Mouse (Mus musculus) retina, postnatal 1 day (tissue): ENCODE measurements around the gene Slc9a1.

Experiments
- DNase-seq: peaks from one replicate; pipeline ENCODE4 v3.0.0-alpha.2; 2012

Slc9a1 gene

DNA sequence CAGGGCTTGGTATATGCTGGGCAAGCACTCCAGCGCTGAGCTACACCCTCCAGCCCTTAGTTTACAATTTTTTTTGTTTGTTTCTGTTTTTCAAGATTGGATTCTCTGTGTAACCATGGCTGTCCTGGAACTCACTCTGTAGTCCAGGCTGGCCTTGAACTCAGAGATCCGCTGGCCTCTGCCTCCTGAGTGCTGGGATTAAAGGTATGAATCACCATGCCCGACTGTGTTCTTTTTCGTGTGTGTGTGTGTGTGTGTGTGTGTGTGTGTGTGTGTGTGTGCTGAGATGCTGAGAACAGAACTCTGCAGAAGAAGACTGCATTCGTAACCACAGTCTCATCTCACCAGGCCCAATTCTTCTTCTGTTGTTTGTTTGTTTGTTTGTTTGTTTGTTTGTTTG is 34.8 kb downstream of the Slc9a1 start:
- DNase-seq, result no peak

DNA sequence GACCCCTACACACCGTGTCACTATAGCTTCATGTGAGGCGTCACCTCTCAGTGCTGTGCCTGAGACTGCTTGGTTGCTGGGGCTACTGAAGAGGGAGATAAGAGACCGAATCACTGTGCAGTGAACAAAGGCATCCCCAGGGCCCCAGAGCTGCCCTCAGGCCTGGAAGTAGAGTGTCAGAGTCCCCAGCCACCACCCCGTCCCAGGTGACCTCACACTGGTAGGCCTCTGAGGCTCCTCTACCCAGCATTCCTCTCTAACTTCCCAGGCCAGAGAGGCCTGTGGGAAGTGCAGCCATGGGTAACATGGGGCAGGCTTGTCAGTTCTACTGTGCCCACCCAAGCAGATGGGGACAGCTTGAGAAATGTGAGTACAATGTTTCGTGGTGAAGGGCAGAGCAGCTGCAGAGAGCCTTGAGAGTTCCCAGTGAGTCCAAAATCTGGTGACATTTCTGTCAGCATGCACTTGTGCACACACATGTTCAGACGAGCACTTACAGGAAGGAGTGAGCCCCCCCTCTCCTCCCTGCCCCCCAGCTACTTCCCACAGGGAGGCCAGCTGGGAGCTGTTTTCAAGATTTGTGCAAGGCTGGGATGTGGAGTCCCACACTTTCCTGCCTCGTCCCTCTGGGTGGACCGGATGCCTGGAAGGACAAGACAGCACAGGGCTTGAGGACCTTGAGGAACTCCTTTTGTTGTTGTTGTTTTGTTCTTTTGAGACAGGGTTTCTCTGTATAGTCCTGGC is 37.0 kb downstream of the Slc9a1 start:
- DNase-seq, result peak; percentile 78

DNA sequence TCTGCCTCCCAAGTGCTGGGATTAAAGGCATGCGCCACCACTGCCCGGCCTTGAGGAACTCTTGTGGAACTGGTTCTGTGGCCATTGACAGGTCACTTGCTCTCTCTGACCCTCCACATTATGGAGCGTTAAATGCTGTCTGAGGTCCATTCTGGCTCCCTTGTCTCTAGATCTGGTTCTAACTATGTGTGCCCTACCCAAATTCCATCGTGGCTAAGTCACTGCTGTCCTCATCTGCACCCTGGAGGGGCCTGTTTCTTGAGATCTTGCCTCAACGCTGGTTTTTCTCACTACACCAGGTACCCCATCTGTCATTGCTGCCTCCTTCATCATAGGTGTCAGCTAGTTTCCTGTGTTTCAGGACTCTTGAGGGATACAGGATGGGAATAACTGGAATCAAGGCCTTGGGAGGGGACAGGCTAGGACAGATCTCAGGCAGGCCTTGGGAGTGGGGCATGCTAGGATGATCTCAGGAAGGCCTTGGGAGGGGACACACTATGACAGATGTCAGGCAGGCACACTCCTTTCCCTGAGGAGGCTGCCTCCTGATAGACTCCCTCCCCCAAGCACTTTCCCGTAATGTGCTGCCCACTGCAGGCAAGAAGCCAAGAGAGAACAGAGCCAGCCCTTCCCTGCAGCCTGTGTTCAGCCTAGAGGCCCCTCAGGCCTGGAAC is 37.7 kb downstream of the Slc9a1 start:
- no peak for DNase-seq

DNA sequence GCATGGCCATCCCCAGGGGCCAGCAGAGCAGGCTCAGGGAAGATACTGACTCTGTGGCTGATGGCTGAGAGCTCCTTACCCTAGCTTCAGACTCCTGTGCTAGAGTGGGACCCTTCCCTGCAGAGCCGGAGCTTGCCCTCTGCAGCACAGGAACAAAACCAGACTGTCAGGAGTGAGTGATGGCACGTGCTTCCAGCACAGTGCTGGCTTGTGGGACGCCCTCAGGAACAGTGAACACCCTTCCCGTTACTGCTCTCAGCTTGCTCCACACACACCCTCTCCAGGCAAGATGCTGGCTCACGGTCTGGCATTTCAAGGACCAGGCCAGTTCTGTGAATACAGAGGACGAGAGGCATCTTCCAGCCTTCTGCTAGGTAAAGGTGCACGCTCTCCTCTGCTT is 38.5 kb downstream of the Slc9a1 start:
- DNase-seq, result no peak

DNA sequence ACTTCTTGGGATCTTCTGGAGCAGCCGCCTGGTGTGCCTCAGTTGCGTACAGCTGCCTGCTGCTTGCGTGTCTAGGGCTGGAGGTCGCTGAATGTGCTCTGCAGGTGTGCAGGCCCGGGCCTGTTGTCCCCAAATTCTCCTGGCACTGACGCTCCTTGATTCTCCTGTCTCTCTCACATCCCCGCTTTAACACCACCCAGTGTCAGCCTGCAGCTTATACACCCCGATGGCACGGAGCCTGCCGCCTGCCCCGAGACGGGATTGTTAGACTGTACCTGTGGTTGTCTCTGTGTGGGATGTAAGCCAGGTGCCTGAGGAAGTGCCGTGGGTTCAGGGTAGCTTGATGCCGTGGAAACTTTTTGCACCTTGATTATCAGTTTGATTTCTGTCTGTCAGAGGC is 41.5 kb downstream of the Slc9a1 start:
- DNase-seq, result no peak

DNA sequence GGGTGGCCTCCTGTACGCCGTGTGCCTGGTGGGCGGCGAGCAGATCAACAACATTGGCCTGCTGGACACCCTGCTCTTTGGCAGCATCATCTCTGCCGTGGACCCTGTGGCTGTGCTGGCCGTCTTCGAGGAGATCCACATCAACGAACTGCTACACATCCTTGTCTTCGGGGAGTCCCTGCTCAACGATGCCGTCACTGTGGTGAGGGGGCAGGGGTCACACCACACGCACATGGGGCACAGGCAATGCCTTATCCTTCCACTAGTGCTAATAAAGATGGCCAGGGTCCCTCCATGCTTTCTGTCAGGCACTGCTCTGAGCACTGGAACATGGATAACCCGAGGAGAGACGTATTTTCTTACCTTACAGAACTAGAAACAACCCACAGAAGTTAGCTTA is 42.6 kb downstream of the Slc9a1 start:
- no peak for DNase-seq

DNA sequence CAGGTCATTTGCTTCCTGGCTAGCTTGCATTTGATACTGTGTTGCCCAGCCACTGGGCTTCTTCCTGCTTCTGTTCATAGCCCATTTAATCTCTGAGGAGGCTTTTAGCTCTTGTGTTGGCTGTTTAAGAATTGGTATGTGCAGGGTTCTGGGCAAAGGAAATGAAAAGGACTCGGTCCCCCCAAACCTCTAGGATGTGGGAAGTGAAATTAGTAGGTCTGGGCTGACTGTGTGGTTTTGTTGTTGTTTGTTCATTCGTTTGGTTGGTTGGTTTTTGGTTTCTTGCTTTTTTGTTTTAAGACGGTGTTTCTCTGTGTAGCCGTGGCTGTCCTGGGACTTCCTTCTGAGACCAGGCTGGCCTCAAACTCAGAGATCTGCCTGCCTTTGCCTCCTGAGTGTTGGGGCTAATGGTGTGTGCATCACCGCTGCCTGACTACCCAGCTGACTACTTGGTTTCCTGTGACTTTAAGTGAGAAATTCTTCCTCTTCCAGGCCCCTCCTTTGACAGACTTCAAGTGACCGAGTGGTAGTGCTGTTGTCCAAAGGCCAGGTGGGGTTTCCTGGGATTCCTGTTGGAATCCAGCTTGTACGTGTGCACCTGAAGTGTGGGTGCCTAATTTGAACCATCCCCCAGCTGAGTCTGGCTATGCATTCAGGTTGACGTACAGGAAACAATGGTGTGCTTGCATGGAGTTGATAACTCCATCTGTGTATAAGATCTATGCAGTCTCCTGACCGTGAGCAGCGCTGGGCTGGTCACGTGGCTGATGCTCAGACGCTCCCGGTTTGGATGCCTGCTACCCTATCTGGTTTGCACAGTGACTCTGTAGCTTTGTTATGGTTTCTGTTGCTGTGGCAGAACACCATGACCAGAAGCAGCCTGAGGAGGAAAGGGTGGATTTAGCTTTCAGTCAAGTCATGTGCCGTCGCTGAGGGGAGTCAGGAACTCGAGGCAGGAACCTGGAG is 43.4 kb downstream of the Slc9a1 start:
- DNase-seq, result no peak

DNA sequence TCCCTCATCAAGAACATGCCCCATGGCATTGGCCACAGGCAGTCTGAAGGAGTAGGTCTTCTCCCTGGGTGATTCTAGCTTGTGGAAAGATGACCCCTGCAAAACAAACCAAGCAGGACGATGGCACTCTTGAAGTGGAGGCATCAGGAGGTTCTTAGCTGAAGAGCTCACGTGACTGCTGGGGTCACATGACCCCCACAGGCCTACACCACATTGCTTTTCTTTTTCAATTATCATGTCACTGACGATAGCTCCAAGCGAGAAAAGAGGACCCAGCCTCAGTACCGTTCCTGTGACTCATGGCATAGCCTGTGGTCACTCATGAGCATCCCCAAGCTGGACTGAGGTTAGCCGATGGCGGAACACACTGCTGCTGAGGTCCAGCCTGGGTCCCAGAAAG is 44.1 kb downstream of the Slc9a1 start:
- DNase-seq, result no peak

DNA sequence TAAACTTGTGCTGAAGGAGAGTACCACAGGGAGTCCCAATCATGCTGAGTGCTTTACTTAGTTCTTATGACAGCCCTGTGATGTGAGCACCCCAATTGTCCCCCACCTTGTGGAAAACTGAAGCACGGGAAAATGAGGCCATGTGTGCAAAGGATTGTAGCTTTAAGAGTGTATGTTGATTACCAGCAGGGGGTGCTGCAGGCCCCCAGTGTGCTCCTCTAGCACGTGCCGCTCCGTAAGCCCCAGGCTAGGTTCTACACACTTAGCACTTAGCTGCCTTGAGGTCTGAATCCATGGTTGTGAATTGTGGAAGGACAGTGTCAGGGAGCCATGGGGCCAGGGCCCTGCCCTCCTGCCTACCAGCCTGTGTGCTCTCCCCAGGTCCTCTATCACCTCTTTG is 45.4 kb downstream of the Slc9a1 start:
- peak; percentile 62 for DNase-seq

DNA sequence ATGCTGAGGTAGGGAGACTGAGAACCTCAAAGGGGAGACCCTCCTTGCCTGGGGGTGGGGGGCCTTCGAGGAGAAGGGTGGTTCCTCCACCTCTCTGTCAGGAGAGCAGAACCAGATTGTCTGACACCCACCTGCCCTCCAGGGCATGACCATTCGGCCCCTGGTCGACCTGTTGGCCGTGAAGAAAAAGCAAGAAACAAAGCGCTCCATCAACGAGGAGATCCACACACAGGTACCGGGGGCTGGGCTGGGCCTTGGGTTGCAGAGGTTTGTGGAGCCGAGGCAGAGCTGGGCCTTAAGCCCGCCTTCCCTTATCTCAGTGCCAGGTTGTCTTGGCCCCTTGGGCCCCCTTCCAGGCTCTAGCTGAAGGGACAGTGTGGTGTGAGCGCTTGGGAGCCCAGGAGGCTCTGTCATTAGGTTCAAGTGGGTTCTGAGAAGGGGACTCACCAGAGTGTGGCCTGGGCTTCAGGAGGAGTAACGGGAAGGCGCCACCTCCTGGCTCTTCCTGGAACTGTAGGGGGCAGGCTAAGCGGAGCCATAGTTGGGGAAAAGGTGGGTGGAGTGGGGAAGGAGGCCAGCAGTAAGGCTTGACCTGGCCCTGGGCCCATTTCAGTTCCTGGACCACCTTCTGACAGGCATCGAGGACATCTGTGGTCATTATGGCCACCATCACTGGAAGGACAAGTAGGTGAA is 50.0 kb downstream of the Slc9a1 start:
- peak; percentile 68 for DNase-seq

DNA sequence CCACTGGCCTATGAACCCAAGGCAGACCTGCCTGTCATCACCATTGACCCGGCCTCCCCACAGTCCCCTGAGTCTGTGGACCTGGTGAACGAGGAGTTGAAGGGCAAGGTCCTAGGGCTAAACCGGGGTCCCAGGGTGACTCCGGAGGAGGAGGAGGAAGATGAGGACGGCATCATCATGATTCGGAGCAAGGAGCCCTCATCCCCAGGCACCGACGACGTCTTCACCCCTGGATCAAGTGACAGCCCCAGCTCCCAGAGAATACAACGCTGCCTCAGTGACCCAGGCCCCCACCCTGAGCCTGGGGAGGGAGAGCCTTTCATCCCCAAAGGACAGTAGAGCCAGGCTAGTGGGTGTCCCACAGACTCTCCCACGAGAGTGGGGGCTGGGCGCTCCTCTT is 52.5 kb downstream of the Slc9a1 start:
- DNase-seq, result no peak

DNA sequence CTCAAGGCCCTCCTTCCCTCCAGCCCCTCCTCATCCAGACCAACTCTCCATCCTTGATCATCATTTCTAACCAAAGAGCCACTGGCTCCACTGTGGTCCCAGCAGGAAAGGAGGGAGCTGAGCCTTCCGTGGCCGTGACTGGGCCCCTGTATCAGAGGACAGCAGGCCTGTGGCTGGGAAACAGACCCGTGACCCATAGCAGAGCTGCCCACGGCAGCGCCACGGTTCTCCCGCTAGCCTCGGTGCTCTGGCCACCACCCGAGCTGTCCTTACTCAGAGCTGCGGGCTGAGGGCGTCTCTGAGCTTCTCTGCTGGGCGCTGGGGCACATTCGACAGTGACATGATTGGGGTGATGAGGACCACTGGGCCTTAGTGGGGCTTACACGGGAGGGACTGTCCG is 53.1 kb downstream of the Slc9a1 start:
- DNase-seq, result peak; percentile 31

DNA sequence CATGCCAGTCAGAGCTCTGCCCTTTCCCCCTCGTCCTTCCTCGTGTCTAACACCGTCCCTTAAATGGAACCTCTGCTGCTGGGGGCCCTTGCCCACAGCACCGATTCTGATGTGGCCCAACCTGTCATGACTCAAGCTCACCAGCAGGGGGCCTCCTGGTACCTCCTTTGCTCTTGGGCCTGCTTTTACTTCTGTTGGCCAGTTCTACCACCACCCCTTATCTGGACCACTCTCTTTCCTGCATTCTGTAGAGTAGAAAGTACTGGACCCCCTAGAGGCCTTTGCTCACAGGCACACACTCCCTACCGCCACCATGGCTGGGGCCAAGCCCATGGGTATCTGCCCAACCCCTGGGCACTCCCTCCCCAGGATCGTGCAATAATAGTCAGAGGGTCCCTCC is 53.6 kb downstream of the Slc9a1 start:
- DNase-seq, result peak; percentile 70

DNA sequence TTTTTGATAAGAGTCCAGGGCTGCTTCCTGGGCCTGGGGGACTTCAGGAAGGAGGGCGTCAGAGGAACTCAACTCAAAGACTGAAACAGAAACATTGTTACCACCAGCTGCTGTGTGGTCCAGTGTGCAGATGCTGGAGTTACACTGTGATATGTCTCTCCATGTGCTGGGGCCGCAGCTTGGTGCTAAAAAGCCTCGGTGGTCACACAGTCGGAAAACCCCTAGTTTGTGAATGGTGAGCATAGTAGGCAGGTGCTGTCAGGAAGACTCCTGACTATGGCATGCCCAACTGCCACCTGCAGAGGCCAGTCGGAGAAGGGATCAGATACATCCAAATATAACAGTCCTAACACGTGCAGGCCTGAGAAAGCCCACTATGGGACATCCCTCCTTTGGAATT is 54.2 kb downstream of the Slc9a1 start:
- DNase-seq, result no peak

DNA sequence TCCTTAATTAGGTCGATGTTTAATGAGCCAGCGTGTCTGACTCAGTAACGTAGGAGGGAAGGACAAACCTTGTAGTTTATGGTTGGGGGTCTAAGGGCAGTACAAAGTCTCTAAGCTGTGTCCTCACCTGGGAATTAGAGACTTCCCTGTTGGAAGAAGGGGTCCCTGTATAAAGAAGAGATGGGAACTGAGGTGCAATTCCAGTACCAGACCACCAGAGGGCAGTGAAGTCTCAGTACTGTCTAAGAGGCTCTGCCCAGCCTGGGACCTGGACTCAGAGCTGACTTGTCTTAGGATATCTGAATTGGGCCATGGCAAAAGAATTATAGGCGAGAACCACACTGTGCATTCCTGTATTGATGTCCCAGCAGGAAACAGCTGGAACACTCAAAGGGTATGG is 54.6 kb downstream of the Slc9a1 start:
- DNase-seq, result peak; percentile 82

DNA sequence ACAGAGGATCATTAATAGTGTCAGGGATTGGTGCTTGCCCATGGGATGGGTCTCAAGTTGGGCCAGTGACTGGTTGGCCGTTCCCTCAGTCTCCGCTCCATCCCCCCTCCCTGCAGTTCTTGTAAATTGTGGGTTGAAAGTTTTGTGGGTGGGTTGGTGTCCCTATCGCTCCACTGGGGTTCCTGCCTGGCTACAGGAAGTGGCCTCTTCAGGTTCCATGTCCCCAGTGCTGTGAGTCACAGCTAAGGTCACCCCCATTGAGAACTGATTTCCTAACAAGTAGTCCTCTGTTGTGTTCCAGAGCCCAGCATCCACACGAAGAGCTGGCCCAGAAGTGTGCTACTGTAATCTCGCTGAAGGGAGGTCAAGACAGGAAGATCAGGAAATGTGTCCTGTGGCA is 56.6 kb downstream of the Slc9a1 start:
- no peak for DNase-seq

DNA sequence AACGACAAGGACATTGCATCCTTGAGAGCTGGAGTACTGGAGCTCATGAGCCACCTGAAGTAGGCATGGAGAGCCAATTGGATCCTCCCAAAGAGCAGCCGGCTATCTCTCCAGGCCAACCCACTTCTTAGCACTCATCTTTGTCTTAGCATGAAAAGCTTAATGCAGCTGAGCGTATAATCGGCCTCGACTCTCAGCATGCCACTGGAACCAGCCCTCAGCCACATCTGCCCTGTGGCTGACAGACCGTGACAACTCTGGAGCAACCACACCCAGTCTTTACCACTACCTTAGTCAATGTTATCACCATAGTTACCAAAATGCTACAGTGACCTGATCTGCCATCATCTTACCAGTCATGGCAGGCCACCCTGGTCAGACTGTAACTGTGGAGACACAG is 62.0 kb downstream of the Slc9a1 start:
- DNase-seq, result peak; percentile 77

DNA sequence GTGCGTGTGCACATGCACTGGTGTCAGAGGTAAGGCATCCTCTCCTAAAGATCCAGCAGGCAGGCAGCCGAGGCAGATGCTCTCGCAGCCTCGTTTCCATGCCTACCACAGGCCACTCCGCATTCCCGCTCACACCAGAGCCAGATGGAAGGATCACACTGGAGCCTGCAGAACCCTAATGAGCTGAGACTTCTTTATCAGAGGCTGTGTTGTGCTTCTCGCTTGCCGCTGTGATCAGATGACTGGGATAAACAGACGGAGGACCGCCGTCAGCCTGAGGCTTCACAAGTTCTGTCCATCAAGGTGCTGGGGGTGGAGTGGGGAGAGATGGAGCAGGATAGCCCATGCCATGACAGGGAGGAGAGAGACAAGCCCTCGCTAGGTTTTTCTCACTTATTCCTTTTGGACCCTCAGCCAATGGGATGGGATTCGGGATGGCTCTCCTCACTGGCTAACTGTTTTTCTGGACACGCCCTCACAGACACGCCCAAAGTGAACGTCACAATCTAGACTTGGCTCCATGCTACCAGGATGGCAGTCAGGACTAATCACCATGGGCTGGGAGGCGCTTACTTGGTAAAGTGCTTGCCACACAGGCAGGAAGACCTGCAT is 63.2 kb downstream of the Slc9a1 start:
- DNase-seq, result peak; percentile 88

DNA sequence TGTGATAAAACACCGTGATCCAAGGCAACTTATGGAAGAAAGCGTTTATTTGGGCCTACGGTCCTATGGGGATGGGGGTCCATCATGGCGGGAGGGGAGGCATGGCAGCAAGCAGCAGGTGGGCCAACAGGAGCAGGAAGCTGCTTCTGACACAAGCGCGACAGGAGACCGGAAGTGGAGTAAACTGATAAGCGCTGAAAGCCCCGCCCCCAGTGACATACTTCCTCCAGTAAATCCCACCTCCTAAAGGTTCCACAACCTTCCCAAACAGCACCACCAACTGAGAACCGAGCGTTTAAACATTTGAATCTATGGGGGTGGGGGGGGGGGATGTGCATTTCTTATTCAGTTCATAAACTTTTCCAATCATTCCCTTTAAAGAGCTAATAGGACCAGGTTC is 66.4 kb downstream of the Slc9a1 start:
- DNase-seq, result no peak

DNA sequence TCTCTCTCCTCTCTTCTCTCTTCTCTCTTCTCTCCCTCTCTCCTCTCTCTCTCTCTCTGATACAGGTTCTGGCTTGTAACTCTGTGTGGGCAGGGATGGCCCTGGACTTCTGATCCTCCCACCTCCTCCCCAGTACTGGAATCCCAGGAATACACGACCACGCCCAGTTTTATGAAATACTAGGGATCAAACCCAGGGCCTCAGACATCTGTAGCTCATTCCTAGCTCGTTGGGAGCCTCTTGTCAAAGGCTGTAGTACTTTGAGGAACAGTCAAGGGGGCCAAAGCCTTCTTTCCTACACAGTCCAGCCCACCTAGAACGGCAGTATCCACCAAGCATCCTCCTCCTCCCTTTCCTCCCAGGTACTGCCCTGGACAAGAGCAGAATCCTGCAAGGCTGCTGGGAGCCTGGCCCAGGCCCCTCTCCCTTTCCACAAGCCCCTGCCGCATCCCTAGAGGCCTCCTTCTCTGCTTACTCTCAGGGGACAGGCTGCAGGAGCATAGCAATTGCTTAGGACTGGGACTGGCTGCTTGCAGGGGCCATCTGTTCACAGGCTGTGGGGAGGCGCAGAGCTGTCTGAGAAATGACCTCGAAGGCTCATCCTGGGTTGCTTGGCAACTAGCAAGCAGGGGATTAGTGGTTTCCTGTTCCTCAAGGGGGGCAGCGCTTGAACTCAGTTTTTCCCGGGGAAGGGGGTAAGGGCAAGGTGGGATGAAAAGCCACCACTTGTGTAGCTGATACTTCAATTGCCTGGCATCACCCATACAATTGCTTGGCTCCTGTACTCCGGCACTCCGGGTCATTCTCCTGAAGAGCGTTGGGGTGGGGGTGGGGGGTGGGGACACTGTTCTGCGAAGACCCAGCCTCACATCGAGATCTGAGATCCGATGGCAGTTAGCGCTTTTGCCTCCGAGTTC is 70.2 kb downstream of the Slc9a1 start:
- peak; percentile 95 for DNase-seq

DNA sequence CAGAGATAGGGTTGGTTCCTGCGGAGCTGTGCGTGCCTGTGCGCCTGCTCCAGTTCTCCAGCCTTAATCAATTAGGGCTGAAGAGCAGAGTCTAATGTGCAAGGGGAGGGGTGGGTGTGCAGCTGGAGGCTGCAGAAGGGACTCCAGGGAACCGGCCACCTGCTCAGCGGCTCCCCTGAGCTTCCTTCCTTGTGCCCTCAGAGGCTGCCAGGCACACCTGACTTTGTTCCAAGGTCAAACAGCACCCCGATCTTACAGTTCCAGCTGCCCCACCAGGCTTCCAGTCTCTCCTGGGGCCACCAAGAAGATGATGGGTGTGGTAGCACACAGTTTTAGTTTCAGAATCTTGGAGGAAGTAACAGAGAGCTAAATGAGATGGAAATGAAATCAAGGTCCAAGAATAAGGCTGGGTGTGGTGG is 70.9 kb downstream of the Slc9a1 start:
- peak; percentile 86 for DNase-seq
